Mouse (Mus musculus): ENCODE results near the gene Tm2d1.
"Not testable (repeated sequence)": the region's sequence is repeated elsewhere in the genome, so short reads cannot be mapped to it uniquely, and the experiment has no call there.

The Tm2d1 gene

DNA sequence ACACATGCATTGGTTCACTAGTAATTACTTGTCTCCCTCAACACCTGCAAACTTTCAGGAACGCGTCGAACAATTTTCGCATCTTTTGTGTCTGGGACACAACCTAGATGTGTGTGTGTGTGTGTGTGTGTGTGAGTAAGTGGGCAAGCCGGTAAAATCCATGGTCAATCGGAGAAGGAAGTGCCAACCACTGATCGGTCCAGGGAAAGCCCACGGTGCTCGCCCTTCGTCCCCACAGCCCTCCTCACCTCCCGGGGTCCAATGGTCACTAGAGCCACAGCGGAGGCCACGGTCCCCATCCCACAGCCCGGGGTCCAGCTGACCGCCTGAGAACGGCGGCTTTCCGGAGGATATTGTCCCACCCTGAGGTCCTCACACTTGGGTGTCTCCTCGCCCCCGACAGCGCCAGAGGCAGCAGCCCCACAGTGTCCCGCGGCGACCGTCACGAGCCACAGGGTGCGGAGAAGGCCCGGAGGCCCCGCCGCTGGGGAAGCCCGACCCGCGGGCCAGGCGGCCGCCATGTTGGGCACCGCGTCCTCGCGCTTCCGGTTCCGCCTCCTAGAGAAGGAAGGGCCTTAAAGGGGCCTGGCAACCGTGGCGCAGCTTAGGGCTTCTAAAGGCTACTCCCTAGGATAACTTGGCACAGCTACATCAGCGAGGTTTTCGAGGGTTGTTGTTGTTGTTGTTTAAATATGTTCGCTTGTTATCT is at the start of gene Tm2d1:
TSS of gene Tm2d1 (minus strand) at position 591 of the 709 bp plus-strand sequence.
- peak; percentile 87 for DNase-seq

DNA sequence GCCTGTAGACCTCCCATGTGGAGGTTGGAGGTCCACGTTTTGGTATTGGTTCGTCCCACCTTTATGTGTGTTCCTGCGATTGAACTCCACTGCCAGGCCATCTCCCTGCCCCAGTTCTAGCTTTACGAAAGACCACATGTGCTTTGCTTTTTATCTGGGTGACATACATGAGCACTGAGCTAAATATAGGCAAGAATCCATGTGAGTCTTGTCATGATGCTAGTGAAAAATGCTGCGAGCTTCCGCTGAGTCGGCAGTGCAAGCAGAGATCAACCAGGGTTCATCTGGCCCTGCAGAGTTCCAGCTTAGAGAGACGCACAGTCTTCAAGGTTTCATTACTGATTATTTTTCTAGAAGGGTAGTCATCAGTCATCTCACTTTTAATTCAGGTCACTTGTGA is 45.3 kb upstream of the Tm2d1 start:
- peak; percentile 12 to 20 for DNase-seq

DNA sequence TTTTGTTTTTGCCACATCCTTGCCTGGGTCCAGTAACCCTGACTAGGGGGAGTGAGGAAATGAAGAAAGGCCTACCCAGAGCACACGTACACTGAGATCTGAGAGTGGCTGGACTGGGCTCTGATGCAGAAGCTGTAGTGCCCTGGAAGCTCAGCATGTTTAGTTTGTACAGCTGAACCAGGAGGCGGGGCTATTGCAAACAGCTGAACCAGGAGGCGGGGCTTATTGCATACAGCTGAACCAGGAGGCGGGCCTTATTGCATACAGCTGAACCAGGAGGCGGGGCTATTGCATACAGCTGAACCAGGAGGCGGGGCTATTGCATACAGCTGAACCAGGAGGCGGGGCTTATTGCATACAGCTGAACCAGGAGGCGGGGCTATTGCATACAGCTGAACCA is 32.0 kb upstream of the Tm2d1 start:
- DNase-seq: not testable (repeated sequence)

DNA sequence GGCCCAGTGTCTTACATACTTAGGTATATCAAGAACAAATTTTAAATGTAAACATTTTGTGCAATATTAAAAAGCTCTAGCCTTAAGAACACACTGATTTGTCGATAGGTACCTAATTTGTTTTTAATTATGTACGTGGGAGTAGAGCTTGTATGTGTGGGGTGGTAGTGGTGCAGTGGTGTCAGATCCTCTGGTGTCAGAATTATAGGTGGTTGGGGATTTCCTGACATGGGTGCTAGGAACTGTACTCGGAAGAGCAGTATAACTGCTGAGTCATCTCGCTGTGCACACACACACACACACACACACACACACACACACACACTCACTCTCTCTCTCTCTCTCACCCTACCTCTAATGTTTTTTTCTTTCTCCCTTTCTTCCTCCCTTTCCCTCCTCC is 25.3 kb upstream of the Tm2d1 start:
- DNase-seq: no peak

DNA sequence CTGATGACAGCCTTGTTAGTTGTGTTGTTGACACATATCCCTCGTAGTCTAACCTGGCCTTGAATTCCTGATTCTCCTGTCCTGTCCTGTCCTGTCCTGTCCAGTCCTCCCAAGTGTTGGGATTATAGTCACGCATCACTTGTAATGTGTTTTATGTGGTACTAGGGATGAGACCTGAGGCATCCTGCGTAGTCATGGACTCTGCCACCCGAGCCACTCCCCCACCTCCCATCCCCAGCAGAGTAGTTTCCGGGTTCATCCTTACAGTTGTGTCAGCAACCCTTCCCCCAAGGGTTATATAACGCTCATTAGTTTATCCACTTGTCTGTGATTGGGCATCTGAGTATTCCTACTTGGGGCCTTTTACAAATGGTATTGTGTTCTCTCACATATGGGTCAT is 21.3 kb upstream of the Tm2d1 start:
- no peak for DNase-seq

DNA sequence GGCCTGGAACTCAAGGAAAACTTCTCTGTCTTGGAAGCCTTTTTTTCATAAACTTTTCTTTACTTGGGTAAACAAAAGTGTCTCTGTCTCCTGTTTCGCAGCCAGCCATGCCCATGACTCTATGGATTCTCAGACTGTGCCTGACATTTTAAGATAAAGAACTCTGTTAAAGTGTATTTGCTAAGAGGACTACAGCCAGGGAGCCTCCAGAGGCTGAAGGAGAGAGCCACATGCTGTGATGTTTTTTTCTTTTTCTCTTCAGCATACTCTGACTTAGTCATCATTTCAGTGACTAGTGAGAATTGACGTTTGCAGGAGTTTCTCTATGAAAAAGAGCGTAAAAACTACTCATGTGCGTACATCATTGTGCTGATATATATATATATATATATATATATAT is 20.4 kb upstream of the Tm2d1 start:
- no peak for DNase-seq

DNA sequence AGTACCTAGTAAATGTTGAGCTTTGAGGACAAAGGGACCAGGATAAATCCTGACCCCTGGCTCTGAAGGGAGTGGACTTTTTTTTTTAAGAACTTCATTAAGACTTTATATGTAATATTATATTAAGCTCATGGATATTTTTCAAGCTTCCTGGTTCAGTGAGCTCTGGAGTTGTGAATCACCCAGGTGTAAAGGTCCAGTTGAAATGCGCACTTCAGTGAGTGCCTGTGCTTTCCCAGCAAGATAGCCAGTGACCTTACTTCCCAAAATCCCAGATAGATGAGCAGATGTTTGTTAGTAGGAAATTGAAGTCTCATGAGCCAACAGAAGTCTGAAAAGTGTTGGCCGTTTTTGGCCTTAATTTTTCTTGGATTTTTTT is 18.5 kb upstream of the Tm2d1 start:
- DNase-seq: no peak

DNA sequence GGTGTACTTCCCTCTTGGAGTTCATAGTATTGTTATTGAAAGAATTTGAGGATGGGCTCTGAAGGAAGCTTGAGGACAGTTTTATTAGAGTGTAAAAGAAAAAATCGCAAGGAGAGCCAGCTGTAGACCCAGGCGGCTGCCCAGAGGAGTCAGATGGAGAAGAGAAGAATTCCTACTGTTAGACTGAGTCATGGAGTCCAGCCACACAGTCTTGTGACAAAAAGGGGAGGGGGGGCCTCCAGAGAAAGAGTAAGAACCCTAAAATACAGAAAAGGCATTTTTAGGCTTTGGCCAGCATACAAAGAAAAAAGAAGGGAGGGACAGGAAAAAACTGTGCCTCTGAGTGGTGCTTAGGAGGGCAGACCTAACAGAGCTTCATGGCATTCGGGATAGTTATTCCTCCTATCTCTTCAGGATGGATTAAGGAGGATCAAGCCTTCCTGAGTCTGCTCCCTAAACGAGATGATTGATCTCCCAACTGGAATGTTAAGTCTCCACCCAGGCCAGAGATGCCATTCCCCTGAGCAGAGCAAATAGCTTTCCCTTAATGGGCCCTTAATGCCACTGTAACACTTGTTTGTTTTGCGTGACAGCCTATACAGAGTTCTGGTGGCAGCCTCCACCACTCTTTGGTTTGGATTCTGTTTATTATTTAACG is 17.9 kb upstream of the Tm2d1 start:
- no peak for DNase-seq

DNA sequence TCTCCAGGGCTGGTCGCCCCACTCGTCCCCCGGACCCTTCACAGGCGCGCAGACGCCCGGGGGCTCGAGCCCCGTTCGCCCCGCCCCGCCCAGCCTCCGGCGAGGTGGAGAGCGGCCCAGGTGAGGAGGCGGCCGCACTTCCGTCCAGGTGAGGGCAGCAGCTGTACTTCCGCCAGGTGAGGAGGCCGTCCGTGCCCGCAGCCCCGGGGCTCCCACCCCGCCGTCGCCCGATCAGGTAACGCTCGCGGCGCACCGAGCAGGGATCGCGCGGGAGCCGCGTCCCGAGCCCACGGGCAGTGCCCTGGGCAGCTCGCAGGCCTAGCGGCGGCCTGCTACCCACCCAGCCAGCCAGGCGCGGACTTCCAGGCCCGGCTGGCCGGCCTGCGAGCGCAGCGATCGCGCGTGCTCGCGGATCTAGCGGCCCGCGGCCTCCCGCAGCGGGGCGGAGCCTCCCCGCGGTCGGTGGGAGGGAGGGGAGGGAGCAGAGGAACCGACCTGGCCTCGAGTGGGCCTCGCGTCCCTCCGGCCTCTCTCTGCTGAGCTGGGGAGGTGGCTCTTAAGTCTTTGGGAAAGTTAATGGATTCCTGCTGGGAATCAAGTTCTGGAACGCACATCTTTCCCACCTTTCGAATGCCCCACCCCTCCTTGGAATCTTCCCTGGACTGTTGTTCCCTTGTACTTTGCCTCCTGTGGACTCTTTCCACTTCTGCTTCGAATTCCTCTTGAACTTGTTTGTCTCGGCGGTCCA is 12.8 kb upstream of the Tm2d1 start, which contains the start of gene Patj:
TSS of gene Patj (plus strand) at position 96 of the 748 bp plus-strand sequence.
- peak; percentile 68 to 81 for DNase-seq

DNA sequence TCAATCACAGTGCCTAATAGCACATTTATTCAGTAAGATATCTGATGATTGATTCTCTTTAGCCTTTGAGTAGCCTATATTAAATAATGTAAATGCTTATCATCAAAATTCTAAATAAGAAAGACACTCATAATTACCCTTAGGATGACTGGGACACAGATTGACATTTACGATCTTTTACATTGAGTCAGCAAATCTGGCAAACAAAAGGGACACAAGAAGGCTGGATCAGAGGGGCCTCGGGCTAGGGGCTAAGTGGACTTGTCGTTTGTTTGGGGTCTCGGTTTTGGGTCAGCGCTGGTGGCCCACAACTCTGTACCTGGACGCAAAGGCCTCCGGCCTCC is 12.2 kb upstream of the Tm2d1 start:
- DNase-seq: no peak

DNA sequence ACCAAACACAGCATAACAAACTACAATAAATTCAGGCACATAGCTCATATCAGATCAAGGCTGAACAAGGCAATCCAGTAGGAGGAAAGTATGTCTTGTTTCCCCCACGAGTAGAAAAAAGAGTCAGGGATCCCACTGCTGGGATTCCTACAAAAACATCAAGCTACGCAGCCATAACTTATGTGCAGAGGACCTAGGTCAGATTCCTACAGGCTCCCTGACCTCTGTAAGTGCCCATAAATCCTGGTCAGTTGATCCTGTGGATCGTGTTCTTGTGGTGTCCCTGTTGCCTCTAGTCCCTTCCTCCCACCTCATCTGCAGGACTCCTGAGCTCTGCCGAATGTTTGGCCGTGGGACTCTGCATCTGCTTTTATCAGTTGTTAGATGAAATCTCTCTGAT is 1.9 kb upstream of the Tm2d1 start:
- no peak for DNase-seq

DNA sequence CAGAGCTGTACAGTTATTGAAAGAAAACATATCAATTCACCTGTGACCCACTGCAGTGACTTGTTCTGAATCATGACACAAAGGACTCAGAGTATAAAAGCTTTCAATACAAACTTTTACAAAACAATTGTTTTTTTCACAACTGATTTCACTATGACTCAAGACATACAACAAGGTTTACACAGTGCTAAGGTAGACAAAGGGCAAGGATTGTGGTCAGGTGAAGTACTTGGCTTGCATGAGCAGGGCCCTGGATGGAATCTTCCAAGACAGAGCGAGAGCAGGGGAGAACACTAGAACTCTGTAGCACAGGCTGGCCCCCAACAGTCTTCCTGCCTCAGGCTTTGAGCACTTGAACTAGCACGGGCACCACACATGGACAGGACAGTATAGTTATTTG is 6.2 kb downstream of the Tm2d1 start:
- no peak for DNase-seq

DNA sequence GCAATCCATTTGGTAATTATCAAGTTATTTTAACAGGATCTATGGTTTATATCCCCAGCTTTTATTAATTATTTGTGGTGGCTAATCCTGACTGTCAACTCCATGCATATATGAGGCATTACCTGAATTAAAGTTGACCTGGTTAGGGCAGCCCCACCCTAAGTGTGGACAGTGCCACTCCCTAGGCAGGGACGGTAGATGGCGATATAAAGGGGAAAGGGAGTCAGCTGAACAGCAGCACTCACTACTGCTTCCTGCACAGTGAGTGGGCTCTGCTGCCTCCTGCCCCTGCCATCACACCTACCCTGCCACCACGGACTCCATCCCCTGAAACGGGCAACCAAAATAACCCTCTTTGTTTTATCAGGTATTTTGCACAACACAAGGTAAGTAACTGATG is 7.7 kb downstream of the Tm2d1 start:
- peak in 1 of 2 experiments; percentile 13 for DNase-seq

DNA sequence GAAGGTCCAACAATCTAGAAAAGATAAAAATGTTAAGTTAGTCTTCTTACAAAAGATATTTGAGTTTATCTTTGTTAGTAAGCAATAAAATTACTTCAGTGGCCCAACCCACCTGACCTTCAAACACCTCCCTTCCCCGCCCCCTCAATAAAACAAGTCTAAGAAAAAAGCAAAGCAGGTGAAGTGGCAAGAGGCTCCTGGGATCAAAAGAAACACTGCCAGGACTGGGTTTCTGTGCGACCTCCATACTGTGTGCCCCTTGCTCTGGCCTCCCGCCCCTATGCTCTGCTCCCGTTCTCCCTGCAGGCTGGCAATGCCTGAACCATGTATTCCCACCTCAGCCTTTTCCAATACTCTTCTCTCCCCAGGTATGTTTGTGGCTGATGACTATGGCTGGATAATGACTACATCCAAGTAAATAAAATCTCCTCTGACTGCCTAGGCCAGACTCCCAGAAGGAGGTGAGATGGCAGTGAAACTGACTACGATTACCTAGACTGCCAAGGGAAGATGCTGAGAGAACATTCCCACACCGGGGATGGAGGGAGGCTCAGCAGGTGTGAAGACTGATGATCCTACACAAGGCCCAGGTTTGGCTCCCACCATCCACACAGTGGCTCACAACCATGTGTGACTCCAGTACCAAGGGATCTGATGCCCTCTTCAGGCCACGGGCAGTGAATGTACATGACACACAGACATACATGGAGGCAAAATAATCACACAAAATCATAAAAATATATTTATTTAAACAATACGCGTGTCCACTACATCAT is 24.9 kb downstream of the Tm2d1 start:
- DNase-seq: no peak

DNA sequence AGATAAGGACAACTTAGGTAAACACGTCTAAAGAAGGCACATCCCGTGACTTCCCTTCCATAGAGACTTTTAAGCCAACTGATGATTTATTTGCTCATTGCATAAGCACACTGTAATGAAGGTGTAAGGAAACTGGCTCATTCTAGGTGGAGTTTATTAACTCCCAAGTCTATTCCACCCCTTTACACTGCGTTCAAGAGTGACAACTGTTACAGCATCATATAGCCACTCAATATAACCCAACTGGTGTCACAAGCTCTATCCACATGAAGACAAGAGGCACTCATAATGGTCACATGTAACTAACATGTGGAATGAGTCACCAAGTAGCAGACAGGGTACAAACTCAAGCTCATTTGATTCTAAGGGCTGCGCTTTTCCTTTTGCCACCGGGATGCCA is 34.5 kb downstream of the Tm2d1 start:
- DNase-seq: no peak

DNA sequence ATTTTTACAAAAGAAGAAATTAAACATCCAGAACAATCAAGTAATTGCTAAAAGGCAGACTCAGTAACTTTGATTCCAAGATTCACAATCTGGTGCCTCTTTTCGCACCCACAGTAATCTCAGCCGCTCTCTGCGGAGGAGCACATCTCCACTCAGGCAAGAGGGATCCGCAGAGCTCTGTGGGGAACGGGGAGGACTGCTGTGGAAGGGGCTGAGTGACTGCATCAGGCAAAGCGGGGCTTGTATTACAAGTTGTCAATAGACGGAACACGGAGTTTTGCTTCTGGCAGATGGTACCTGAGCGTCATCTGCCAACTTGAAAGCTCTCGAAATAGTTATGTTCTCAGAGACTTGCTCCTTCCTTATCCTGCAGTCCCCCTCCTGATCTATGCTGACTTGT is 37.3 kb downstream of the Tm2d1 start:
- no peak for DNase-seq

DNA sequence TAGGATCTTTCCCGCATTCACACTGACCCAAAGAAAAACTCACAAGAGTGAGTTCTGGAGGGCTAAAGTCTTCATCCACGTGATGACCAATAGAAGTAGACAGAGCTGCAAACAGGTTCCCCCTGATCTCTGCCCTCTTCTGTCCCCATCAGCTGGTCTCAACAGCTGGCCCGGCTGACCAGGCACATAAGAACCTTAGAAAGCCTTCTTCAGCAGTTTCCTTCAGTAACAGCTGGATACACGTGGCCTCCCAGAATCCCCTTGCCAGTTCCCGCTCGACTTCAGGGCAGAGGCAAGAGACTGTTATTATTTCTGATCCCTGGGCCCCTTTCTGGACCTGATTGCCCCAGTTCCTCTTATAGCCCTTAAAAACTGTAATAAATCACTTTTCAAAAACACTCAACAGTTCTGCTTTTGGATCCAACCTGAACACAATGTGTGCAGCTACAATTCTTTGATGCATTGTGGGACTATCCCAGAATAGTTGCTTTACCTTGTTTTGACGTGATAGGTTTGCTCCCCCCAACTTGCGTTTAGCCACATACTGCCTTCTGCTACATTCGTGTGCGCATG is 43.0 kb downstream of the Tm2d1 start:
- DNase-seq: no peak

DNA sequence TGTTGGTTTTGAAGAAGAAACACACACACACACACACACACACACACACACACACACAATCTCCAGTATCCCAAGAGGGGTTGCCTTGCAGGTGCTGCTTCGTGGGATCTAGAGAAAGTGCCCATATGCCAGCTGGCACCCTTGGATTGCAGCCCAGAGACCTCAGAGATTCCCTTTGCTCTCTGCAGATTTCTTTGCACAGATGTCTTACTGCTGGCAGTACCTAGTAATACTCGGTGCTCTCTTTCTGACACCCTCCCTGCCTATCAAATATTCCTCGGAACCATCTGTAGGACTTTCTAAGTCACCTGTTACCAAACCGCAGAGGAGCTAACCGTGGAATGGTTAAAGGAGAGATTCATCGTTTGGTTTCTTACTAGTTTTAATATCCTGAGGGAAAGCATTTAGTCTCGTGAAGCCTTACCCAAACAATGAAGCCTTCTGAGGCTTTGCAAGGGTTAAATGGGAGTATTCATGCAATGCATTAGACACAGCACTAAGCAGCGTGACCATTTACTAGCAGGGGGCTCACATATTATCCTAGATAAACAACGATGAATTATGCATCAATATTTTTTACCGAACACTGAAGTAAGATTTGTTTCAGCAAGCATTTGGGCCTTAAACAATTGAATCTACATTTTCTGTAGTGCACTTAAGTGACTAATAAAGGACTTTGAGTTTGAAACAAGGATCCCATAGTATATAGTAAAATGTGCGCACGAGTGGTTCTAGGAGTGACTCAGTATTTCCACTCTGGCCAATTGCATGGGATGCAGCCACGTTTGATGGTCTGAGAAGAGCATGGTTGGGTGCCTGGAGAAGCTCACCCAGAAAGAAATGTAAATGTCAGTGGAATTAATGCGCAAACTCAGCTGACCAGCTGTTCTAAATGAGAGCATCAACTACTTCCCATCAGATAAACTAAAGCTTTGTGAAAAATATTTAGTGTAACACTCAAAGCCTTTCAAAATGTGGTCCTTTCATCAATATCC is 44.2 kb downstream of the Tm2d1 start:
- peak; percentile 60 to 64 for DNase-seq

DNA sequence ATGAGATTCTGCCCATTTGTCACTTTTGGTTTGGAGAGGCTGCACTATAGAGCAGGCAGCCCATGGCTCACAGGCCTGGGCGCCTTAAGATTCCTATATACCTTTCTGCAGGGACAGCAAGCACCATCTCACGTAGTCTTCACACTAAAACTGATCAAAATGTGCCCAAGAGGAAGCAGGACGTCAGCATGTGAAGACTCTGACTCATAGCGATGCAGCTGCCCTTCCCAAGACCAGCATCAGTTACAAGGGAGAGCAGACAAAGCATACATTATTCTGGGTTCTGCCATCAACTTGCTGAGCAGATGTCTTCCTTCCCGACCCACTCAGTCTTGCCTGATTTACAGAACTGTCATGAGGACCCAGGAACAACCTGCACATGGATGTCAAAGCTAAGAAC is 45.9 kb downstream of the Tm2d1 start:
- DNase-seq: no peak

DNA sequence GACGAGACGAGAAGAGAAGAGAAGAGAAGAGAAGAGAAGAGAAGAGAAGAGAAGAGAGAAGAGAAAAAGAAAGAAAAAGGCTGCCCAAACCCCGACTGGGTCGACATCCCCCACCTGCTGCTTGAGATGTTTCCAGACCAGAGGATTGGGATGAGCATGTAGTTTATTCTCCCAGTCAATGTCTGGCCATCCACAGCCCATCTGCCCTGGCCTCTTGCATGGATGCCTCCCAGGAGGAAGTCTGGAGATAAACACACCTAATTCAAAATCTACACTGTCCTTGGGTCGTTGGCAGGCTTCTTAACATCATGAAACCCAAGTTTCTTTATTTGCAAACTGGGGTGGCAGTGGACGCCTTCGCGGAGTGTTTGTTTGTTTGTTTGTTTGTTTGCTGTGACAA is 47.4 kb downstream of the Tm2d1 start:
- DNase-seq: peak; percentile 36 to 44

DNA sequence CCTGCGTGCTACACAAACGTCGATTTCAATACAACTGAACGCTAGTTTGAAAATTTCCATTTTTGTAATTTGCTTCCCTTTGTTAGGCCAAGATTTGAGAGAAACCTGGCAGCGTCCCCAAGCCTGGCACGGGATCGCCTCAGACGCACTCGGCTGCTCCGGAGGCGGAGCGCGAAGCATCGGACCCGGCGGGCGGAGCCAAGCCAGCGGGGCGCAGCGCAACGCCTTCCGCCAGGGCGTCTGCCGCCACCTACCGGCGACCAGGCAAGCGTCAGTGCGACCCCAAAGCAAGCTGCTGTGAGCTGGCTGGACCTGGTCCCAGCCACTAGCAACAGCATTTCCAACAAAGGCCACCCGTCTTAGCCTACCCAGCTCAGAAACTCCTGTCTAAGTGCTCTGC is 60.9 kb downstream of the Tm2d1 start:
- DNase-seq: peak; percentile 99

Measured in cerebellum, postnatal 14 days (tissue).